Mouse (Mus musculus): ENCODE results near the gene Arfgap2.

Gene Arfgap2

DNA sequence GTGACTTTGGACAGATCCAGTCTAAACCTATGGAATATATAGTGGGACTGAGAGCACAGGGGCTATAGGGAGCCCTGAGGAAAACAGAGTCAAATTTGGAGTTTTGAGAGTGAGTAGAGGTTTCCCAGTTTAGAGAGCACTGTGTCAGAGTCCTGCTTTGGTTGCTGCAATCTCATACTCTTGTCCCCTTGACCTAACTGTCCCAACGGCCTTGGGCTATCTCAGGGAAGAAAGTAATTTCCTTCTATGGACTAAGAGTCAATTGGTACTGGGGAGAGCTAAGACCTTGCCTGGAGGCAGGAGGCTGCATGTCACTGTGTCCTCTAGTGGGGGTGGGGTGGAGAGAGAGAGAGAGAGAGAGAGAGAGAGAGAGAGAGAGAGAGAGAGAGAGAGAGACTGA, 5.9 kb upstream of the Arfgap2 start:
- DNase-seq (ENCODE audit: low read depth, low spot score): no peak

DNA sequence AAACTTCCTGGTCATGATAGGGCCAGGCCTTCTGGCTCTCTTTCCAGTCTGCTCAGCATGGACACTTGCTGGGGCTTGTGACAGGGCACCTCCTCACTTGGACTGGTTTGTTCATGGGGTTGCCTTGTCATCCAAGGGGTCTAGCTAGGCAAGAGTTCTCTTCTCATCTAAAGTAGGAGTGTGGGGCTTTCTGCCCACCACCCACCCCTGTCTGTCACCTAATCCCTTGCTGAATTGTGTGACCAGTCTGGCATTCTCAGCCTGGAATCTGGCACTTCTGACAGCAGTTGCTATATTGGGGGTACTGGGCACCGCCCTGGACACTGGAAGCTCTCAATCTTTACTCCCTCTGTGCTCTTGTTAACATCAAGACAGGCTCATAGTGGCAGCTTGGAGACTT, 5.3 kb upstream of the Arfgap2 start:
- no peak for DNase-seq (ENCODE audit: low read depth, low spot score)

- DNase-seq (ENCODE audit: low read depth, low spot score): no peak
Measured at GRCm38 (mm10) chr2:91263692-91264660, 798 bp upstream of the Arfgap2 start.

GRCm38 (mm10) chr2:91268042-91268441, 3.3 kb downstream of the Arfgap2 start:
- DNase-seq (ENCODE audit: low read depth, low spot score): no peak

DNA sequence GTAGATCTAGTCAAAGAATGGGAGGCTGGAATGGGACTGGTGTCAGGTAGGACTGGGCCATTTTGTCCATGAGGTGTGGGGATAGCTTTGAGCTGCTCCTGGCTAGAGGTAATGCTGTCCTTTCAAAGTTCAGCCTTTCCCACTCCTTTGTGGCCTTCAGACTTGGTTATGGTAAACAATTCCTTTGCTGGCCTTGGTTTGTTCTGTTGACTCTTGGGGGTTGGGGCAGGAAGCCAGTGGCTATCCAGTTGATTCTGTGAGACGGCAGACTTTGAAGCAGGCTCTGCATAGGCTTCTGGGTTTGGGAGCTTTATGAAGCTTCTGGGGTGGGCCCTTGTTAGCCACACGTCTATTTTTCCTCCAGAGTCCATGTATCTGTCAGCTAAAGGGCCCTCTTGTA, 3.9 kb downstream of the Arfgap2 start:
- no peak for DNase-seq (ENCODE audit: low read depth, low spot score)

GRCm38 (mm10) chr2:91269687-91270133, 4.9 kb downstream of the Arfgap2 start:
- no peak for DNase-seq (ENCODE audit: low read depth, low spot score)

DNA sequence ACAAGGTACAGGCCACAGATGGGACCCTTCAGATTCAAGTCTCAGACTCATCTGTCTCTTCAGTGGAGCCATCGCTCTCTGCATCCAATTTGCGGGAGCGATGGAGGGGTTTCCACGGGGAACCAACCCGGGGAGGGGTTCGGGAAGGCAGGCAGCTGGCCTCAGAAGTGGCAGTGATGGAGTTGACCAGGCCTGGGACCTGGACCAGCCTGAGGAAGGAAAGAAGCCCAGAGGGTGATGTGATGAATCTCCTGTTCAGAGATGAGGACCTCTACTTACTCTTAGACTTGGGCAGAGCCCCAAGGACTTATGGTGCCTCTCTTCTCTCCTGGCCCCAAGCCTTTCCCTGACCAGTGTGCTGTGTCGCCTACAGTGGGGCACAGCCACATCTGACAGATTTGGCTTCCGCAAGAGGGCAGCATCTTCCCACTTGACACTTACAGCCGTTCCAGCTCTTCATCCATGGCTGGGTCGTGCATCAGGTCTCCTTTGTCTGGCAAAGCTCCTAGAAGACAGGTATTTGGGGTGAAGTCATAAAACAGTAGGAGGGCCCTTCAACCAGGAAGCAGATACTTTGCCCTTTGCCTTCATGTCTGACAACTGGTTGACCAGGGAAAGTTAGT, 14.1 kb downstream of the Arfgap2 start:
- DNase-seq (ENCODE audit: low read depth, low spot score): peak; percentile 71

- no peak for DNase-seq (ENCODE audit: low read depth, low spot score)
Measured at GRCm38 (mm10) chr2:91279372-91279755, 14.6 kb downstream of the Arfgap2 start.

DNA sequence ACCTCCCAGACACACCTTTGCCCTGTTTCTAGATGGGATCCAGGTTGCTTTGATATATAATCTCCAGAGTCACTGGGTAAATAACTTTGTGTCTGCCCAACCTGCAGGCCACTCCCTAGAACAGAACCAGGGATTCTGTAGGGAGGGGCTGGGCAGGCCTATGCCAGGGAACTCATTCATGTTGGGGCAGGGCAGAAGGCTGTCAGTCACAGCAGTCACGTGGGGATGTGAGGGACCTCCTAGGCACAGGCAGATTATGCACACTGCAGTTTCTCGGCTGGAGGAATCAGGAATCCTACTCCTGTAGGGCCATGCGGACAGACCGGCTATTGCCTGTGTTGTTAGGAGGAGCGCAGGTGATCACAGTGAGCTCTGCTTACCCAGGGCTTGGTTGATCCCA, 16.6 kb downstream of the Arfgap2 start:
- DNase-seq (ENCODE audit: low read depth, low spot score): no peak

- DNase-seq (ENCODE audit: low read depth, low spot score): no peak
Measured at GRCm38 (mm10) chr2:91283972-91284371, 19.2 kb downstream of the Arfgap2 start.

DNA sequence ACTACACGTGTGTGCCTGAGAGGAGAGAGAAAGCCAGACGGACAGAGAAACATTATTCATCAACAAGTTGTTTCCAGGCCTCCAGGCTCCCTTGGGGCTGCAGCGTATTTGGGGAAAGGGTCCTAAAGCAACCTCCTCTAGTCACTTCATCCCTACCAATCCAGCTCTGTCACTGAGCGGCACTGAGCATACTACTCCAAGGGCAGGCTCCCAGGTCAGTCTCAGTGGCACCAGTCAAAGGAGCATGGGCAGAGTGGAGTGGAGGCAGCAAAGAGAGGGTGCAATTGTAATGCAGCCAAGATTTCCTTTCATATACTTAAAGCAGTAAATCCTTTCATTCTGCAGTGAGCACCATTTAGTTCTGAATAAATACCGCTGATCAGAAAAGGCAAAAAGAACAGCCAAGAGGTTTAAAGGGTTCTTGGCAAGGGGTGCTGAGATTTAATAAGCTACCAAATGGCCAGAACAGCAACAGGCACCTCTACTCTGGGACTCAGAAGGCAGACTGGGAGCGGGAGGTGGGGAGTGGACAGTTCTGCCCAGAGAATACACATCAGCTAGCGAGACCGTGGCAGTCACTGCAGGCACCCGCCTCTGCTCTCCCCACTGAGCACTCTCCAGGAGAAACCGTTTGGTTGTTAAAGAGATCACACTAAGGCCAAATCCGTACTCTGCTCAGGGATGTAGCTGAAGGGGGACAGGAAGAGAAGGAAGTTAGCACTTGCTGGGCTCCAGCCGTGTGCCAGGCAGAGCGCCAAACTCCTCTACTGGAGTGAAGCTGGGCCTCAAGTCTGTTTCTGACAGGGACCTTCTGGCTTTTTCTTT, 19.8 kb downstream of the Arfgap2 start:
- DNase-seq (ENCODE audit: low read depth, low spot score): no peak

GRCm38 (mm10) chr2:91285885-91286505, 21.2 kb downstream of the Arfgap2 start:
- DNase-seq (ENCODE audit: low read depth, low spot score): peak; percentile 79

DNA sequence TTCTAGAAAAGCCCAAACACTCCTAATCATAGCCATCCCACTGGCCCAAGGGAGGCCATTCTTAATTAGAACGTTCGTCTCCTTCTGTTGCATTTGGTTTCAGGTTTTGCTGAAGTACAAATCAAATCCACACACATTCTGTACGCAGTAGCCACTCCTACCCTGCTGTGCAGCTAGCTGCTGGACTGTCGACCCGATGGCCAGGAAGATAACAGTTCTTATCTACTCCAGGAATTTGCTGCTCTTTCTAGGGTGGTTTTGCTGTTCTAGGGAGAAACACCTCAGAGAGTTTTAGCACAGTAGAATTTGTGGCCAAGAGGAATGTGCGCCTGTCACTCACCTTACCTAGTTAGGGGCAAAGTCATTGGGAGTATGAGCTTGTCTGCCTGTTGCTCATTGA, 22.8 kb downstream of the Arfgap2 start:
- DNase-seq (ENCODE audit: low read depth, low spot score): no peak

GRCm38 (mm10) chr2:91291197-91292007, 26.6 kb downstream of the Arfgap2 start:
- no peak for DNase-seq (ENCODE audit: low read depth, low spot score)

GRCm38 (mm10) chr2:91294226-91294625, 29.5 kb downstream of the Arfgap2 start:
- no peak for DNase-seq (ENCODE audit: low read depth, low spot score)

GRCm38 (mm10) chr2:91295895-91296294, 31.1 kb downstream of the Arfgap2 start:
- DNase-seq (ENCODE audit: low read depth, low spot score): no peak

- DNase-seq (ENCODE audit: low read depth, low spot score): no peak
Measured at GRCm38 (mm10) chr2:91299156-91299555, 34.4 kb downstream of the Arfgap2 start.

DNA sequence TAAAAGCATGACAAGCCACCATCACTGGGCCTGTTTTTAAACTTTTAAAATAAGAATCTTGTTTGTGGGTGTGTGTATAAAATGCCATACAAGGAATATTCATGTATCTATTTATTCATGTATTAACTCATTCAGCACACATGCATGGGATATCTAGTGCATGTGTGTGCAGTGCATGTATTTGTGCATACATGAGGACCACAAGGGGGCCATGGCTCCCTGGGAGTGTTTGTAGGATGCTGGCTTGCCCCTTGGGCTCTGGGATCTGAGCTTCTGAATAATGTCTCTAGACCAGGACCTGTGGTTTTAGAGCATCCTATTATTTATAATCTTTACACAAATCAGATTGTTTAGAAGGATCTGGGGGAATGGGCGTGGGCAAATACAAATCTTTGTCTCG, 36.0 kb downstream of the Arfgap2 start:
- DNase-seq (ENCODE audit: low read depth, low spot score): no peak

GRCm38 (mm10) chr2:91301836-91302235, 37.1 kb downstream of the Arfgap2 start:
- DNase-seq (ENCODE audit: low read depth, low spot score): no peak

- no peak for DNase-seq (ENCODE audit: low read depth, low spot score)
Measured at GRCm38 (mm10) chr2:91302845-91303244, 38.1 kb downstream of the Arfgap2 start.

DNA sequence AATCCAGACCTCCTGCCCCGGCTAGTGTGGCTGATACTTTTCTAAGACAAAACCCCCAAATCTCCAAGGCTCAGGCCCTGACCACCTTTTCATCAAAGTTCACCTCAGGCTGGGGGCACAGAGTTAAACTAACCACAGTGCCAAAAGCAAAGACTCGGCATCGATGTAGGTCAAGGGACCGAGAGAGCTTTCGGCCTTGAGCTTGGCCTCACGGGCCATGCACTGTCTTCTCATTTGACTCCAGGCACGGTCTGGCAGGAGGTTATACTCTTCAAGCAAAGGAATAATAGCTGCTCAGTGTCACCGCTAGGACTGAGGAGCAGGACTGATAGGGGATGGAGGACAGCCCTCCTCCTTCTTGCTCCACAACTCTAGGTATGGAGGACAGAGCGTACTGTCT, 41.2 kb downstream of the Arfgap2 start:
- no peak for DNase-seq (ENCODE audit: low read depth, low spot score)
